Mouse (Mus musculus): ENCODE measurements around the gene Timm44. TPM values are rescaled to one million over a fixed set of nuclear protein-coding genes. Genes with fewer than 3 reads are reported as not detected.

Gene Timm44
- polyA plus RNA-seq, 1 experiment from 2014 or later, result 41.5 TPM

Other genes with a start within 250 kb of the Timm44 start
- gene Cd209f, start 170.1 kb downstream of the Timm44 start, polyA plus RNA-seq (2015; fragmentation: Nextera tagmentation; extraction: Ambion mirVana), result not detected in 2 replicates
- gene Cd209g, start 141.8 kb downstream of the Timm44 start, polyA plus RNA-seq (2015; fragmentation: Nextera tagmentation; extraction: Ambion mirVana), result not detected in 2 replicates
- gene Evi5l, start 109.3 kb downstream of the Timm44 start, polyA plus RNA-seq (2015; fragmentation: Nextera tagmentation; extraction: Ambion mirVana), result 93.5 and 93.7 TPM in 2 replicates
- gene Prr36, start 58.5 kb downstream of the Timm44 start, polyA plus RNA-seq (2015; fragmentation: Nextera tagmentation; extraction: Ambion mirVana), result 40.2 and 47.7 TPM in 2 replicates
- not detected in 2 replicates for gene Lrrc8e, start 49.1 kb downstream of the Timm44 start, polyA plus RNA-seq (2015; fragmentation: Nextera tagmentation; extraction: Ambion mirVana)
- gene Map2k7, start 37.2 kb downstream of the Timm44 start, polyA plus RNA-seq (2015; fragmentation: Nextera tagmentation; extraction: Ambion mirVana), result 28.5 and 30.8 TPM in 2 replicates
- 1.00 and 1.7 TPM in 2 replicates for gene Gm49320, start 37.0 kb downstream of the Timm44 start, polyA plus RNA-seq (2015; fragmentation: Nextera tagmentation; extraction: Ambion mirVana)
- gene Tgfbr3l, start 27.7 kb downstream of the Timm44 start, polyA plus RNA-seq (2015; fragmentation: Nextera tagmentation; extraction: Ambion mirVana), result 5.0 and 5.2 TPM in 2 replicates
- gene Snapc2, start 22.8 kb downstream of the Timm44 start, polyA plus RNA-seq (2015; fragmentation: Nextera tagmentation; extraction: Ambion mirVana), result 62.1 and 65.2 TPM in 2 replicates
- gene Ctxn1, start 16.6 kb downstream of the Timm44 start, polyA plus RNA-seq (2015; fragmentation: Nextera tagmentation; extraction: Ambion mirVana), result 281 and 287 TPM in 2 replicates
- gene Ccl25, start 49.3 kb upstream of the Timm44 start, polyA plus RNA-seq (2015; fragmentation: Nextera tagmentation; extraction: Ambion mirVana), result 22.3 and 24.9 TPM in 2 replicates
- gene Elavl1, start 49.5 kb upstream of the Timm44 start, polyA plus RNA-seq (2015; fragmentation: Nextera tagmentation; extraction: Ambion mirVana), result 121 and 127 TPM in 2 replicates
- gene Cers4, start 217.1 kb upstream of the Timm44 start, polyA plus RNA-seq (2015; fragmentation: Nextera tagmentation; extraction: Ambion mirVana), result 40.5 and 40.6 TPM in 2 replicates